Mouse (Mus musculus) C2C12 (cell line): ENCODE data around the gene Krt12. TPM values are rescaled to one million over a fixed set of nuclear protein-coding genes. Genes with fewer than 3 reads are reported as not detected.
A peak's percentile ranks its signal among the peaks of the same experiment; 100 is the strongest.

ENCODE experiments used
- H3K27me3 ChIP-seq: one replicate; pipeline ENCODE4 v1.6.1; 2011; ENCODE audit not compliant: control insufficient read depth, insufficient read depth, insufficient read length
- H3K36me3 ChIP-seq: one replicate; pipeline ENCODE4 v1.6.1; 2011; ENCODE audit not compliant: control insufficient read depth, insufficient read depth
- H3K4me3 ChIP-seq: one replicate; pipeline ENCODE4 v1.5.1; 2011; ENCODE audit warnings: mild to moderate bottlenecking, control low read depth; ENCODE audit not compliant: poor library complexity, insufficient read depth, severe bottlenecking
- H3K79me2 ChIP-seq: one replicate; pipeline ENCODE4 v1.6.1; 2011; ENCODE audit not compliant: control insufficient read depth, insufficient read depth
- H3K79me3 ChIP-seq: one replicate; pipeline ENCODE4 v1.6.1; 2011; ENCODE audit warnings: low read depth, control low read depth
- H3ac ChIP-seq: one replicate; pipeline ENCODE3; 2011; ENCODE audit warnings: low read depth; ENCODE audit not compliant: control insufficient read depth, insufficient read length
- CEBPB ChIP-seq: IDR thresholded peaks from one replicate; pipeline ENCODE4 v1.6.1; 2011; ENCODE audit warnings: low read depth, mild to moderate bottlenecking, control low read depth, moderate library complexity
- CTCF ChIP-seq: IDR thresholded peaks from one replicate; pipeline ENCODE4 v1.5.1; 2011; ENCODE audit not compliant: control insufficient read depth, insufficient read depth, insufficient read length
- FOSL1 ChIP-seq: IDR thresholded peaks from one replicate; pipeline ENCODE4 v1.8.0; 2011; ENCODE audit warnings: mild to moderate bottlenecking, low read length; ENCODE audit not compliant: poor library complexity, insufficient read depth, severe bottlenecking
- MAX ChIP-seq: IDR thresholded peaks from one replicate; pipeline ENCODE4 v1.6.1; 2011; ENCODE audit warnings: mild to moderate bottlenecking, control low read depth
- MYOD1 ChIP-seq: IDR thresholded peaks from one replicate; pipeline ENCODE4 v1.6.1; 2011; ENCODE audit warnings: low read depth; ENCODE audit not compliant: control insufficient read depth, insufficient read length
- MYOG ChIP-seq: IDR thresholded peaks from one replicate; pipeline ENCODE4 v1.6.1; 2011; ENCODE audit not compliant: control insufficient read depth, insufficient read length; ENCODE audit errors: extremely low read depth
- USF1 ChIP-seq: IDR thresholded peaks from one replicate; pipeline ENCODE4 v1.6.1; 2011; ENCODE audit warnings: low read depth, mild to moderate bottlenecking, control low read depth, moderate library complexity
- polyA plus RNA-seq: library from polyadenylated mRNA; unstranded; fragments of >200 nt; fragmentation: generic; extraction: Trizol; gene quantifications from one replicate; pipeline ENCODE4 v1.2.1, GENCODE M21; 2012; ENCODE audit warnings: missing spikeins

Gene Krt12
- polyA plus RNA-seq, 1 experiment: not detected

DNA sequence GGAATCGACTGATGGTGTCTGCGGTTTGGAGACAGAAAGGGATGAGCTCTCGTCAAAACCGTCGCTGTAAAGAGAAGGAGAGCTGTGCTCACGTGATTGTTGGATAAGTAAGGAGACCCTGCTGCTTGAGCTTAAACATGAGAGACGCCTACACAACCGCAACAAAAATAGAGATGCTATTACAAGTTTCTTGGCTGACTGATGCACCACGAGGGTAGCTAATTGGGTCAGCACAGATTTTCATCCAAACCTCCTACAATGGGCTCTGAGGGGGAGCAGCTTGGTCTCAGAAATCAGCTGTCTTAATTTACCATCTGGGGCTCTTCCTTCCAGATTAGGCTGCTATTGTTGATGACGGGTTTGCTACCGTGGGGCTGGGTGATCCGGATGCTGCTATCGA lies 5.2 kb downstream of the Krt12 start:
- H3K79me2 ChIP-seq: no peaks in the 10 kb centered on the region
- H3K27me3 ChIP-seq: peaks cover 22% of the 10 kb centered on the region
- no peaks in the 10 kb centered on the region for H3K36me3 ChIP-seq
- H3K4me3 ChIP-seq: no peak overlapping the region
- H3ac ChIP-seq: no peak overlapping the region
- H3K79me3 ChIP-seq: no peaks in the 10 kb centered on the region
- no peak for TF ChIP-seq CEBPB
- TF ChIP-seq USF1: peak; percentile 18
- TF ChIP-seq MAX: no peak
- no peak for TF ChIP-seq CTCF
- no peak for TF ChIP-seq FOSL1

DNA sequence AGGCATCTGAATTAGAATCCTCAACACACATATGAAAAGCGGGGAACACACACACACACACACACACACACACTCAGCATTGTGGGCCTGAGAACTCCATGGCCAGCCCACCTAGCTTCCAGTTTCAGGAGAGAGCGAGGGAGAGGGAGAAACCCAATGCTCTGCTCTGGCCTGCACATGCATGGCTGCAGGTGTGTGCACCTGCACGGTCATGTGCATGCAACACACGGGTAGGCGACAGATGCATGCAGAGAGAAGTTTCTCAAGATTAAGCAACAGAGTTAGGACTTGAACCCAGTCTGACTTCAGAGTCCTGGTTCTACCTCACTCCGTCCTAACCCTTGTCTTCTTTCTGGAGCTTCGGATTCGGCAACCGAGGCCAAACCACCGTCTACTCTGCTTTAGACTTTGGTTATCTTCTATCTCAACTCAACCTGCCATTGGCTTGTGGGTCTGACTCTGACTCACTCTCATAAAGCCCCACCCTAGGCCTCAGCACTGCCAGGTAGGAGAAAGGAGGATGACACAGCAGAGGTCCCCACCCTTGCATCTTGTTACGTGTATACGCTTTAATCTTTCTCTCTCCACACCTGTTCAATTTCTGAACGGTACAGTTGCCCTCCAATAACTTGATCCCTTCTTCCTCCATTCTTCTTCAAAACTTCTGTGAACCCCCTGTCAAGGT lies 7.5 kb downstream of the Krt12 start:
- TF ChIP-seq MYOG: no peak
- no peak for TF ChIP-seq CTCF
- no peak for TF ChIP-seq CEBPB
- H3K79me3 ChIP-seq: no peaks in the 10 kb centered on the region
- no peaks in the 10 kb centered on the region for H3K79me2 ChIP-seq

DNA sequence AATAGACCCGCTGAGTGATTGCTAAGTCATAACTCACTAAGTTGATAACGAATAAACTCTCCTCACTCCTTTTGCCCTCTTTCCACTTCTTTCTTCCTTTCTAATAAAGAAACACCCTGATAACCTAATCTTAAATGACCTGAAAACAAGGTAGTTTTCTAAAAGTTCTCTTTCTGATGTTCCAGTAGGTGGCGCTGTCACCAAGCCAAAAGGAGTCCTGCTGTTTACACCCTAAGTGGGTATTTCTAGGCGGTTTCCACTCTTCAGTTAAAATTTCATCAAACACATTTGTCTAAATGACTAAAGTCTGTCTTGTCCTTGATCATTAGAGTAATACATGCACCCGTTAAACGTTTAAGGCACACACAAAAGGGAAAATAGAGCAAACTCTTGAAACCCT lies 8.8 kb downstream of the Krt12 start:
- peaks cover 22% of the 10 kb centered on the region for H3K27me3 ChIP-seq
- H3K79me3 ChIP-seq: no peaks in the 10 kb centered on the region
- TF ChIP-seq USF1 (no peak), CEBPB (no peak), FOSL1 (no peak), CTCF (no peak), MAX (no peak)
- no peaks in the 10 kb centered on the region for H3K79me2 ChIP-seq
- no peak overlapping the region for H3ac ChIP-seq
- H3K36me3 ChIP-seq: no peaks in the 10 kb centered on the region
- H3K4me3 ChIP-seq: no peak overlapping the region

More for the DNA sequence above, 7.5 kb downstream of the Krt12 start:
- Histone ChIP-seq H3K36me3 (no peaks in the 10 kb centered on the region), H3ac (no peak overlapping the region), H3K27me3 (peaks cover 23% of the 10 kb centered on the region), H3K4me3 (no peak overlapping the region)

DNA sequence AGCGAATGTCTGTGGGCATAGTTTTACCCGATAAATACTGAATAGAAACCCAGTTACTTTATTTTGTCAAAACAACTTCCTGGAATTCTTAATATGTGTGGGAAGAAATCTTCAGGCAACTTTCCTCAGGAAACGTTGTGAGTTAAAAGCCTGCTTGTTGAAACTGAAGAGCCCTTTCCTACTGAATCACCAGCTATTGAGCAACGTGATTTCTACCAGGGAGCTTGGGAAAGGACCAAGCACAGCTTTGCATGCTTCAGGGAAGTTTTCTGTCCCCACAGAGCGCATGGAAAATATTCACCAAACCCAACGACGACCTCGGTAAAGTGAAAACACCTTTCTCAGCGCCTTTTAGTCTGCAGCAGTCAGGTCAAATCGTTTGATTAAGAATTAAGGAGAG lies 15.9 kb downstream of the Krt12 start:
- H3K36me3 ChIP-seq: no peaks in the 10 kb centered on the region
- no peaks in the 10 kb centered on the region for H3K79me3 ChIP-seq
- no peak overlapping the region for H3ac ChIP-seq
- H3K79me2 ChIP-seq: no peaks in the 10 kb centered on the region
- TF ChIP-seq MYOD1 (no peak), MYOG (no peak), USF1 (no peak), CEBPB (no peak), MAX (no peak), CTCF (no peak), FOSL1 (no peak)
- H3K27me3 ChIP-seq: peaks cover 18% of the 10 kb centered on the region
- no peak overlapping the region for H3K4me3 ChIP-seq

DNA sequence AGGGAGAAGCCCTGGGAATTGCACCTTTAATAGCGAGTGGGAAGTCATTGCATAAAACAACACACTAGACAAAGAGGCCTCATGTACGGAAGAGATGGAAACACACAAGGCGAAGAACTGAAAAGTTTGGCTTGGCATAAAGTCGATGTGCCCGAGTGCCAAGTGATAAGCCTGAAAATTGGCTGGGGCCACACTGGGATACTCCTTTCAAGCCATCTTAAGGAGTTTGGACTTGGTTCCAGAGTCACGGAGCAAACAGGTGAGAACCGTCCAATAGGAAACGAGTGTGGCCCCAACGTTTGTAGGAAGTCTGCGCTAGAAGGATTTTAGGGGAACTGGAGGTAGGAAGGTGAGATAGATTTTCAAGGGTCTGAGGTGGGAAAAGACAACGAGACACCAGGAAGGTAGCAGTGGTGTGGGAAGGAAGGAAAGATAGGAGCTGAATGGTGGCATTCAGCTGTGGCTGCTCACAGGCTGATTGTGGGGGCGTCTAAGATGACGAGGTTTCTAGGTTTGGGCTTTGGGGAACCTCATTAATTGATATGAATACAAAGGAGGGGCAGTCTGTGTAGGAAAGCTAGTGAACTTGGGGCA lies 22.0 kb downstream of the Krt12 start:
- Histone ChIP-seq H3K79me3 (no peaks in the 10 kb centered on the region), H3K4me3 (no peak overlapping the region), H3K79me2 (no peaks in the 10 kb centered on the region), H3K36me3 (no peaks in the 10 kb centered on the region), H3ac (no peak overlapping the region), H3K27me3 (peaks cover 25% of the 10 kb centered on the region)
- TF ChIP-seq CEBPB: no peak
- TF ChIP-seq USF1: no peak
- TF ChIP-seq MYOD1: no peak
- TF ChIP-seq FOSL1: no peak
- TF ChIP-seq MAX: no peak
- TF ChIP-seq CTCF: no peak
- TF ChIP-seq MYOG: no peak

DNA sequence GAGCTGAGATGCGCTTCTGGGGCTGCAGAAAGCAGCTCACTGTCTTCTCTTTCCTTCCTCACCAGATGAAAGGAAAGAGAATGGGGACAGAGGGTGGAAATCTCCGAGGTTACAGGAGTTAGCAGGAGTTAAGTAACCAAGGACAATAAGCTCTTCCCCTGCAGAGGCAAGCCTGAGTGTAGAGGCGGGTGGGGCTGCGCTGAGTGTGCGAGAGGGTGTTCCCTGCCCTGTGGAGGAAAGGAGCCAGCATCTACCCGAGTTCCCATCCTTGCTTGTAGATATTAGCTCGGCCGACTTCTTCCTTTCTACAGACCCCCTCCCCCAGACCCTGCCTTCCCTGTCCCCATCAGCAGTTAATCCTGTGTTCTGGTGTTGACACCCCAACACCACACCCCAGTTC lies 23.2 kb downstream of the Krt12 start:
- Histone ChIP-seq H3K79me3 (no peaks in the 10 kb centered on the region), H3K27me3 (peaks cover 25% of the 10 kb centered on the region), H3ac (no peak overlapping the region), H3K79me2 (no peaks in the 10 kb centered on the region), H3K4me3 (no peak overlapping the region), H3K36me3 (no peaks in the 10 kb centered on the region)
- no peak for TF ChIP-seq USF1
